10 mouse cellular contexts compared by ENCODE assay signal in the genomic region with DNA sequence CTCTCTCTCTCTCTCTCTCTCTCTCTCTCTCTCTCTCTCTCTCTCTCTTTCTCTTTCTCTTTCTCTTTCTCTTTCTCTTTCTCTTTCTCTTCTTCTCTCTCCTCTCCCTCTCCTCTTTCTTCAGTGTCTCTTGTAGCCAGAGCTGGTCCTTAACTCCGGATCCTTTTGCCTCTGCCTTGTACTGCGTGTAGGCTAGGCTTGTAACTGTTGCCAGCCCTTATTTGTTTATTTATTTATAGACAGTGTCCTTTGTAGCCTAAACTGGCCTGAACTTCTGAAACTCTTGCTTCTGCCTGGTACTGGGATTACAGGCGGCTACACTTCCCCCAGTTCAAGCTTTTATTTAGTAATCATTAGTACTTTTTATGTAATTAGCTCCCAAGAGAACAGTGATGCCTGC. TPM values are rescaled to one million over a fixed set of nuclear protein-coding genes. Genes with fewer than 3 reads are reported as not detected.
A peak's percentile ranks its signal among the peaks of the same experiment; 100 is the strongest.
DNase-seq lines count a peak whose midpoint lies in the region; ATAC-seq and TF ChIP-seq lines count a peak whose summit lies in the region.
"Had no signal": no experiment of that assay in that cellular context is flagged by ENCODE, and none has a peak within 500 bp of the region (broad histone marks: within the 10 kb centered on the region; RNA-seq: fewer than 3 reads in every experiment).

No protein-coding gene starts in this region.

- peak overlapping the region; percentile 20; the same call in 1 of the 2 replicates for H3K4me3 ChIP-seq in layer of hippocampus, adult 2 months
- H3K4me3 ChIP-seq in embryonic facial prominence, embryonic 13.5 days: peak overlapping the region; percentile 82
- peak overlapping the region; percentile 93 for H3K4me3 ChIP-seq in limb, embryonic 10.5 days
- no peak overlapping the region; the same call in 1 of the 2 replicates for H3K4me3 ChIP-seq in neural tube, embryonic 14.5 days (ENCODE audit: low read depth, low read length)

- no peak for TF ChIP-seq CTCF in layer of hippocampus, adult 2 months (conservative IDR thresholded peaks at IDR 0.05)

- no peak for ATAC-seq in embryonic facial prominence, embryonic 13.5 days (ENCODE audit: insufficient number of reproducible peaks, insufficient read depth, low FRiP score, low TSS enrichment, low read depth)
- no peak for ATAC-seq in neural tube, embryonic 14.5 days (ENCODE audit: low read depth)

- H3K4me2 ChIP-seq in embryonic facial prominence, embryonic 13.5 days: peak overlapping the region; percentile 81
- peak overlapping the region; percentile 96; the same call in 1 of the 2 replicates for H3K4me2 ChIP-seq in neural tube, embryonic 14.5 days (ENCODE audit: low read depth, low read length)

- peaks cover 9% of the 10 kb centered on the region for H3K4me1 ChIP-seq in embryonic facial prominence, embryonic 13.5 days
- H3K4me1 ChIP-seq in limb, embryonic 10.5 days: peaks cover 13% of the 10 kb centered on the region
- H3K4me1 ChIP-seq in neural tube, embryonic 14.5 days (ENCODE audit: control insufficient read depth, insufficient read depth, low read length): peaks cover 10% of the 10 kb centered on the region

- no peaks in the 10 kb centered on the region for H3K27me3 ChIP-seq in embryonic facial prominence, embryonic 13.5 days
- H3K27me3 ChIP-seq in limb, embryonic 10.5 days (ENCODE audit: low read depth, poor library complexity, severe bottlenecking): no peaks in the 10 kb centered on the region
- no peaks in the 10 kb centered on the region for H3K27me3 ChIP-seq in neural tube, embryonic 14.5 days (ENCODE audit: control insufficient read depth, insufficient read depth, low read length)

- peak overlapping the region; percentile 37; the same call in 1 of the 2 replicates for H3K9ac ChIP-seq in embryonic facial prominence, embryonic 13.5 days
- H3K9ac ChIP-seq in neural tube, embryonic 14.5 days (replicated peaks; ENCODE audit: low read depth, low read length): no peak overlapping the region

- no peaks in the 10 kb centered on the region for H3K9me3 ChIP-seq in embryonic facial prominence, embryonic 13.5 days
- no peaks in the 10 kb centered on the region for H3K9me3 ChIP-seq in limb, embryonic 10.5 days (replicated peaks)
- H3K9me3 ChIP-seq in neural tube, embryonic 14.5 days (ENCODE audit: control insufficient read depth, low read length): no peaks in the 10 kb centered on the region

- 15% methylated on average over 3 of the region's 3 CpGs for WGBS in embryonic facial prominence, embryonic 13.5 days
- 23% methylated on average over 3 of the region's 3 CpGs for WGBS in limb, embryonic 10.5 days
- 13% methylated on average over 3 of the region's 3 CpGs for WGBS in neural tube, embryonic 14.5 days

- H3K36me3 ChIP-seq in embryonic facial prominence, embryonic 13.5 days: no peaks in the 10 kb centered on the region
- H3K36me3 ChIP-seq in limb, embryonic 10.5 days: no peaks in the 10 kb centered on the region
- no peaks in the 10 kb centered on the region for H3K36me3 ChIP-seq in neural tube, embryonic 14.5 days (ENCODE audit: control insufficient read depth, insufficient read depth, low read length)

- DNase-seq in layer of hippocampus, adult 2 months (ENCODE audit: low spot score in 2 of 2): no peak
- DNase-seq in layer of hippocampus, postnatal 36 days: no peak
- no peak for DNase-seq in limb, embryonic 10.5 days (ENCODE audit: low spot score)
- no peak for DNase-seq in thymus, postnatal 4 days
- DNase-seq in right cerebral cortex, postnatal 10 days (ENCODE audit: low spot score in 2 of 2): no peak
- DNase-seq in urinary bladder, postnatal 14 days (ENCODE audit: low spot score): no peak
- DNase-seq: adrenal gland, postnatal 10 days; kidney, adult 11 months had no signal

- H3K27ac ChIP-seq in layer of hippocampus, adult 2 months: no peak overlapping the region
- no peak overlapping the region for H3K27ac ChIP-seq in embryonic facial prominence, embryonic 13.5 days
- 0 out of 2 replicates have a peak overlapping the region, but pooled peaks have one; percentile 91 for H3K27ac ChIP-seq in limb, embryonic 10.5 days
- no peak overlapping the region for H3K27ac ChIP-seq in neural tube, embryonic 14.5 days (ENCODE audit: low read depth, low read length)

RNA-seq across cellular contexts. Expression of a gene that starts 1.2 kb away (rescaled TPM):
- total RNA-seq in layer of hippocampus, adult 2 months (2021): 10 to 100 TPM; 16.6 to 18.3 TPM
- total RNA-seq in layer of hippocampus, postnatal 36 days (2021): 10 to 100 TPM; 15.0 to 19.1 TPM
- 62.4 and 66.4 TPM in 2 replicates for polyA plus RNA-seq in embryonic facial prominence, embryonic 13.5 days (2015; fragmentation: Nextera tagmentation; extraction: Ambion mirVana)
- 70.2 and 71.5 TPM in 2 replicates for polyA plus RNA-seq in limb, embryonic 10.5 days (2016; fragmentation: Nextera tagmentation; extraction: Ambion mirVana)
- polyA plus RNA-seq in neural tube, embryonic 14.5 days (2014; fragmentation: Nextera tagmentation; extraction: Ambion mirVana): 32.3 and 34.2 TPM in 2 replicates

RNA-seq across cellular contexts. Expression of a gene that starts 46.0 kb away (rescaled TPM):
- total RNA-seq in layer of hippocampus, adult 2 months (2021): 10 to 100 TPM; 32.6 to 35.8 TPM
- total RNA-seq in layer of hippocampus, postnatal 36 days (2021): 10 to 100 TPM; 33.5 to 38.6 TPM
- polyA plus RNA-seq in embryonic facial prominence, embryonic 13.5 days (2015; fragmentation: Nextera tagmentation; extraction: Ambion mirVana): 8.3 and 9.7 TPM in 2 replicates
- polyA plus RNA-seq in limb, embryonic 10.5 days (2016; fragmentation: Nextera tagmentation; extraction: Ambion mirVana): 5.5 and 7.3 TPM in 2 replicates
- 17.5 and 19.5 TPM in 2 replicates for polyA plus RNA-seq in neural tube, embryonic 14.5 days (2014; fragmentation: Nextera tagmentation; extraction: Ambion mirVana)

RNA-seq across cellular contexts. Expression of a gene that starts 46.1 kb away (rescaled TPM):
- total RNA-seq in layer of hippocampus, adult 2 months (2021): 100 to 1,000 TPM; 151 to 162 TPM
- 100 to 1,000 TPM; 159 to 166 TPM for total RNA-seq in layer of hippocampus, postnatal 36 days (2021)
- polyA plus RNA-seq in embryonic facial prominence, embryonic 13.5 days (2015; fragmentation: Nextera tagmentation; extraction: Ambion mirVana): 126 and 135 TPM in 2 replicates
- 111 and 115 TPM in 2 replicates for polyA plus RNA-seq in limb, embryonic 10.5 days (2016; fragmentation: Nextera tagmentation; extraction: Ambion mirVana)
- polyA plus RNA-seq in neural tube, embryonic 14.5 days (2014; fragmentation: Nextera tagmentation; extraction: Ambion mirVana): 176 and 185 TPM in 2 replicates

RNA-seq across cellular contexts. Expression of a gene that starts 59.7 kb away (rescaled TPM):
- total RNA-seq in layer of hippocampus, adult 2 months (2021): 1 to 10 TPM; 5.8 to 8.2 TPM
- total RNA-seq in layer of hippocampus, postnatal 36 days (2021): 1 to 10 TPM; 5.3 to 5.4 TPM
- polyA plus RNA-seq in embryonic facial prominence, embryonic 13.5 days (2015; fragmentation: Nextera tagmentation; extraction: Ambion mirVana): 60.8 and 67.2 TPM in 2 replicates
- polyA plus RNA-seq in limb, embryonic 10.5 days (2016; fragmentation: Nextera tagmentation; extraction: Ambion mirVana): 93.2 and 102 TPM in 2 replicates
- 26.7 and 28.0 TPM in 2 replicates for polyA plus RNA-seq in neural tube, embryonic 14.5 days (2014; fragmentation: Nextera tagmentation; extraction: Ambion mirVana)
